Mouse (Mus musculus) midbrain, embryonic 16.5 days (tissue): ENCODE measurements around the gene Ttll5. TPM values are rescaled to one million over a fixed set of nuclear protein-coding genes. Genes with fewer than 3 reads are reported as not detected.

ENCODE experiments used
- ATAC-seq: fragments of 200-750 bp; cut with Nextera tagmentation; 2 replicates; pipeline ENCODE4 v1.8.0; 2017; ENCODE audit warnings: moderate TSS enrichment
- H3K27ac ChIP-seq: fragments of 300-500 bp; sonication (generic); 2 replicates; pipeline ENCODE4 v1.5.1; 2014; ENCODE audit warnings: mild to moderate bottlenecking, low read length, mixed read lengths
- H3K27me3 ChIP-seq: fragments of 300-500 bp; sonication (generic); 2 replicates; pipeline ENCODE4 v1.6.1; 2014; ENCODE audit warnings: low read depth, low read length, mixed read lengths; ENCODE audit not compliant: control insufficient read depth, insufficient read depth
- H3K36me3 ChIP-seq: fragments of 300-500 bp; sonication (generic); 2 replicates; pipeline ENCODE4 v1.6.1; 2014; ENCODE audit warnings: mild to moderate bottlenecking, low read length, moderate library complexity, mixed read lengths; ENCODE audit not compliant: control insufficient read depth, insufficient read depth
- H3K4me1 ChIP-seq: fragments of 300-500 bp; sonication (generic); 2 replicates; pipeline ENCODE4 v1.6.1; 2014; ENCODE audit warnings: mild to moderate bottlenecking, low read length, mixed read lengths; ENCODE audit not compliant: control insufficient read depth, insufficient read depth
- H3K4me2 ChIP-seq: fragments of 300-500 bp; sonication (generic); 2 replicates; pipeline ENCODE4 v1.6.1; 2014; ENCODE audit warnings: mild to moderate bottlenecking, low read length, mixed read lengths
- H3K4me3 ChIP-seq: fragments of 300-500 bp; sonication (generic); 2 replicates; pipeline ENCODE4 v1.5.1; 2014; ENCODE audit warnings: low read depth, mild to moderate bottlenecking, low read length, moderate library complexity, mixed read lengths
- H3K9ac ChIP-seq: fragments of 300-500 bp; sonication (generic); 2 replicates; pipeline ENCODE4 v1.6.1; 2014; ENCODE audit warnings: low read depth, low read length, mixed read lengths
- H3K9me3 ChIP-seq: fragments of 300-500 bp; sonication (generic); replicated peaks from 2 replicates; pipeline ENCODE4 v1.6.1; 2014; ENCODE audit warnings: mild to moderate bottlenecking, low read length, mixed read lengths; ENCODE audit not compliant: control insufficient read depth, poor library complexity, severe bottlenecking
- WGBS: fragments of 180-500 bp; shearing (Covaris S2); extraction: QIAGEN DNeasy Blood & Tissue Kit; methylation state at CpG from one replicate; pipeline ENCODE4 v1.1.7; 2014; 5-methylcytosine and 5-hydroxymethylcytosine counted together
- polyA plus RNA-seq: library from polyadenylated mRNA; unstranded; fragments of >200 nt; fragmentation: Nextera tagmentation; extraction: Ambion mirVana; gene quantifications from 2 replicates; pipeline ENCODE4 v1.2.1, GENCODE M21; 2015

Ttll5 gene
- 12.0 and 13.2 TPM in 2 replicates for polyA plus RNA-seq

- Histone ChIP-seq H3K9ac (peak within 1 kb of the TSS; percentile 87), H3K27ac (peak within 1 kb of the TSS; percentile 97), H3K27me3 (no peaks in the 10 kb centered on the region), H3K36me3 (0 out of 2 replicates have a peak, but pooled peaks cover 4% of the 10 kb centered on the region), H3K4me1 (peaks cover 26% of the 10 kb centered on the region), H3K9me3 (no peaks in the 10 kb centered on the region), H3K4me2 (peak within 1 kb of the TSS; percentile 87), H3K4me3 (peak within 1 kb of the TSS; percentile 86)
- ATAC-seq, result peak; percentile 99
- under 1% methylated on average over 67 of the region's 67 CpGs for WGBS
These were observed at the start of gene Ttll5, which contains the start of gene Erg28 for GRCm38 (mm10) chr12:85824438-85825264. Gene Ttll5, plus strand, starts transcription at chr12:85824659. Gene Erg28, minus strand, starts transcription at chr12:85824550.

GRCm38 (mm10) chr12:85778962-85779361, 45.5 kb upstream of the Ttll5 start:
- Histone ChIP-seq H3K36me3 (no peaks in the 10 kb centered on the region), H3K4me2 (no peak overlapping the region), H3K4me3 (no peak overlapping the region), H3K27ac (no peak overlapping the region), H3K9me3 (no peaks in the 10 kb centered on the region), H3K9ac (no peak overlapping the region), H3K4me1 (no peaks in the 10 kb centered on the region), H3K27me3 (no peaks in the 10 kb centered on the region)
- 91% methylated on average over 3 of the region's 3 CpGs for WGBS
- no peak for ATAC-seq

GRCm38 (mm10) chr12:85779707-85780106, 44.8 kb upstream of the Ttll5 start:
- H3K27me3 ChIP-seq, result no peaks in the 10 kb centered on the region
- ATAC-seq, result no peak
- WGBS, result 94% methylated on average over 5 of the region's 5 CpGs
- H3K4me1 ChIP-seq, result no peaks in the 10 kb centered on the region
- no peak overlapping the region for H3K4me2 ChIP-seq
- H3K9me3 ChIP-seq, result no peaks in the 10 kb centered on the region
- H3K27ac ChIP-seq, result no peak overlapping the region
- no peaks in the 10 kb centered on the region for H3K36me3 ChIP-seq
- H3K4me3 ChIP-seq, result no peak overlapping the region
- H3K9ac ChIP-seq, result no peak overlapping the region

- Histone ChIP-seq H3K27ac (no peak overlapping the region), H3K4me3 (no peak overlapping the region), H3K27me3 (no peaks in the 10 kb centered on the region), H3K4me1 (no peaks in the 10 kb centered on the region), H3K9me3 (no peaks in the 10 kb centered on the region), H3K36me3 (no peaks in the 10 kb centered on the region), H3K4me2 (no peak overlapping the region), H3K9ac (no peak overlapping the region)
- ATAC-seq, result no peak
- WGBS, result 76% methylated on average over 3 of the region's 3 CpGs
These were observed 42.9 kb upstream of the Ttll5 start for GRCm38 (mm10) chr12:85781606-85782005.

- Histone ChIP-seq H3K9me3 (no peaks in the 10 kb centered on the region), H3K4me1 (no peaks in the 10 kb centered on the region), H3K27me3 (no peaks in the 10 kb centered on the region), H3K27ac (no peak overlapping the region), H3K9ac (no peak overlapping the region), H3K4me2 (no peak overlapping the region), H3K4me3 (no peak overlapping the region), H3K36me3 (no peaks in the 10 kb centered on the region)
- ATAC-seq, result no peak
- WGBS, result 76% methylated on average over 19 of the region's 19 CpGs
These were observed 39.3 kb upstream of the Ttll5 start for GRCm38 (mm10) chr12:85784916-85785815.

- no peak overlapping the region for H3K9ac ChIP-seq
- no peaks in the 10 kb centered on the region for H3K4me1 ChIP-seq
- 78% methylated on average over 4 of the region's 4 CpGs for WGBS
- H3K27ac ChIP-seq, result no peak overlapping the region
- H3K36me3 ChIP-seq, result no peaks in the 10 kb centered on the region
- no peak for ATAC-seq
- no peak overlapping the region for H3K4me2 ChIP-seq
- no peaks in the 10 kb centered on the region for H3K27me3 ChIP-seq
- H3K9me3 ChIP-seq, result no peaks in the 10 kb centered on the region
- H3K4me3 ChIP-seq, result no peak overlapping the region
These were observed 32.3 kb upstream of the Ttll5 start for GRCm38 (mm10) chr12:85792158-85792557.

GRCm38 (mm10) chr12:85792821-85793346, 31.6 kb upstream of the Ttll5 start:
- H3K9ac ChIP-seq, result no peak overlapping the region
- no peaks in the 10 kb centered on the region for H3K27me3 ChIP-seq
- no peak overlapping the region for H3K4me2 ChIP-seq
- no peaks in the 10 kb centered on the region for H3K4me1 ChIP-seq
- WGBS, result 72% methylated on average over 6 of the region's 6 CpGs
- no peaks in the 10 kb centered on the region for H3K9me3 ChIP-seq
- H3K36me3 ChIP-seq, result no peaks in the 10 kb centered on the region
- H3K4me3 ChIP-seq, result no peak overlapping the region
- no peak overlapping the region for H3K27ac ChIP-seq
- no peak for ATAC-seq

DNA sequence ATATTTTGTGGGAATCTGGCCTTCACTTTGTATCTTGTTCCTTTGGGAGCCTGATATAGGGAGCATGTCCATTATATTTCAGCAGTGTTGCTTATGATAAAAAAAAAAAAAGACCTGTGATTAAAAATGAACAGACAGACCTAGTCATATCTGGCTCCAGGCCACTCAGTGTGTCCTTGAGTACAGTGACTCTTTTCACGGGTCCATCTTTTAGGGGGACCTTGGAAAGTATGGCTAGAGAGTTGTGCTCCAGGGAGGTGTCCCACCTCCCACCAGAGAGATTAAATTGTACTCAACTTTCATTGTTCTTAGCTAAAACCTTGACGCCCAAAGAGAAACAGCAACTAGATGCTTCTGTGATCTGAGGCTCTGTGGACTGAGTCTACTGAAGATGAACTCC, 30.4 kb upstream of the Ttll5 start:
- 85% methylated on average over 2 of the region's 2 CpGs for WGBS

More for the DNA sequence above, 30.4 kb upstream of the Ttll5 start:
- H3K4me2 ChIP-seq, result no peak overlapping the region
- no peak overlapping the region for H3K9ac ChIP-seq
- no peaks in the 10 kb centered on the region for H3K4me1 ChIP-seq
- no peaks in the 10 kb centered on the region for H3K36me3 ChIP-seq
- no peak overlapping the region for H3K4me3 ChIP-seq
- H3K27ac ChIP-seq, result no peak overlapping the region
- no peaks in the 10 kb centered on the region for H3K9me3 ChIP-seq
- ATAC-seq, result no peak
- H3K27me3 ChIP-seq, result no peaks in the 10 kb centered on the region
